Mouse (Mus musculus): ENCODE measurements around the gene Emc10.

- TF ChIP-seq CTCF (IDR thresholded peaks at IDR 0.05; ENCODE audit: control insufficient read depth, insufficient read depth, insufficient replicate concordance, low read depth, low read length) (no peak), POLR2A (IDR thresholded peaks at IDR 0.05; ENCODE audit: control insufficient read depth, low read depth, low read length) (no peak)
These were observed 52.8 kb downstream of the Emc10 start for GRCm38 (mm10) chr7:44443268-44444173.
